Mouse (Mus musculus) forebrain, embryonic 12.5 days (tissue): ENCODE measurements at regions not wholly inside any gene's neighbourhood (a gene's known extent, or its start where the extent isn't known, plus 50 kb on each side); places are given as distances from the start of the nearest gene placed in this dataset.

Experiments used
- ATAC-seq: fragments of 200-750 bp; cut with Nextera tagmentation; 2 replicates; pipeline ENCODE4 v1.8.0; 2017; ENCODE audit warnings: moderate TSS enrichment; ENCODE audit not compliant: low FRiP score
- H3K27ac ChIP-seq: fragments of 300-500 bp; sonication (generic); 2 replicates; pipeline ENCODE4 v1.5.1; 2016; ENCODE audit warnings: mild to moderate bottlenecking
- H3K27me3 ChIP-seq: fragments of 300-500 bp; sonication (generic); 2 replicates; pipeline ENCODE4 v1.6.1; 2016; ENCODE audit warnings: mild to moderate bottlenecking
- H3K36me3 ChIP-seq: fragments of 300-500 bp; sonication (generic); replicated peaks from 2 replicates; pipeline ENCODE4 v1.6.1; 2016; ENCODE audit warnings: mild to moderate bottlenecking
- H3K4me1 ChIP-seq: fragments of 300-500 bp; sonication (generic); 2 replicates; pipeline ENCODE4 v1.6.1; 2016
- H3K4me2 ChIP-seq: fragments of 300-500 bp; sonication (generic); 2 replicates; pipeline ENCODE4 v1.6.1; 2016; ENCODE audit warnings: mild to moderate bottlenecking, moderate library complexity
- H3K4me3 ChIP-seq: fragments of 300-500 bp; sonication (generic); replicated peaks from 2 replicates; pipeline ENCODE4 v1.5.1; 2016; ENCODE audit warnings: mild to moderate bottlenecking
- H3K9ac ChIP-seq: fragments of 300-500 bp; sonication (generic); 2 replicates; pipeline ENCODE4 v1.6.1; 2016; ENCODE audit warnings: mild to moderate bottlenecking
- H3K9me3 ChIP-seq: fragments of 300-500 bp; sonication (generic); 2 replicates; pipeline ENCODE4 v1.6.1; 2016
- WGBS: fragments of 180-500 bp; shearing (Covaris S2); methylation state at CpG from one replicate; pipeline ENCODE4 v1.1.7; 2016; 5-methylcytosine and 5-hydroxymethylcytosine counted together

DNA sequence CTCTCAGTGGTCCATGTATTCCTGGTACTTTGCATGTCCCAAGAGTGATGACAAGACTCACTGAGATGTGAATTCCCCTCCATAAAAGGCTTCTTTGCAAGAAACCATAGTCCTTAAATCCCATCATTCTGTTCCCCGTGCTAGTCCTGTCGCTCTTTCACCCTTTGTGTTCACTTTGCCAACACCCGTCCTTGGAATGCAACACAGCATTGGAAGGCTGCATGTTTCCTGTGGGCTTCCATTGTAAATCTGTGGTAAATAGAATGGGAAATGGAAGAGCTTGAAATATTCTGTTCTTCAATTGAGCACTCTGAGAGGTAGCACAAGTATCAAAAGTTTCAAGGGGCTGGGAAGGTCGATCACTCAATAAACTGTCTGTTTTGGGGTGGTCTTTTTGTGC, 226.1 kb downstream of the Ube2cbp start:
- H3K9me3 ChIP-seq: peaks cover 6% of the 10 kb centered on the region; the same call in 1 of the 2 replicates
- WGBS: 51% methylated on average over 4 of the region's 4 CpGs
- H3K4me2 ChIP-seq: no peak overlapping the region
- ATAC-seq: no peak
- H3K4me3 ChIP-seq: no peak overlapping the region
- no peak overlapping the region for H3K9ac ChIP-seq
- no peak overlapping the region for H3K27ac ChIP-seq
- H3K27me3 ChIP-seq: 0 out of 2 replicates have a peak, but pooled peaks cover 4% of the 10 kb centered on the region
- 0 out of 2 replicates have a peak, but pooled peaks cover 4% of the 10 kb centered on the region for H3K4me1 ChIP-seq
- H3K36me3 ChIP-seq: no peaks in the 10 kb centered on the region

GRCm38 (mm10) chr9:86240287-86240686, 224.5 kb downstream of the Ube2cbp start:
- WGBS: 83% methylated on average over 2 of the region's 2 CpGs
- peaks cover 6% of the 10 kb centered on the region; the same call in 1 of the 2 replicates for H3K9me3 ChIP-seq
- H3K9ac ChIP-seq: no peak overlapping the region

DNA sequence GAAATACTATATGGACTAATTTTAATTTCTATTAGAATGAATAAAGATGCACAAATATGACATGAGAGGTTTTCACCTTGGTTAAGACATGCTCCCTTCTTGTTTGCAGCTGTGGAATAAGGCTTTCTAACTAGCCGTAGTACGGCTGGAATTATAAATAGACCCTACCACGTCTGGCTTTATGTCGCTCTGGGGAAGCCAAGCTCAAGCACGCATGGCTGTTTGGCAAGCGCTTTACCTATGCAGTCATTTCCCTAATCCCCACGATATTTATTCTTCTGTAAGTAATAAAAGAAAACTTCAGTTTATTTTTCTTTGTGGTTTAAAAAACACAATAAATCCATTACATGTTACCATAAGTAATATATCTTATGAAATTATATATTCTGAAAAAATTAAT, 223.9 kb downstream of the Ube2cbp start:
- 0 out of 2 replicates have a peak, but pooled peaks cover 4% of the 10 kb centered on the region for H3K4me1 ChIP-seq
- H3K4me3 ChIP-seq: no peak overlapping the region
- H3K36me3 ChIP-seq: no peaks in the 10 kb centered on the region
- no peak overlapping the region for H3K27ac ChIP-seq
- no peak overlapping the region for H3K9ac ChIP-seq
- no peak for ATAC-seq
- peaks cover 3% of the 10 kb centered on the region; the same call in 1 of the 2 replicates for H3K9me3 ChIP-seq
- no peak overlapping the region for H3K4me2 ChIP-seq
- no peaks in the 10 kb centered on the region for H3K27me3 ChIP-seq
- 81% methylated on average over 7 of the region's 7 CpGs for WGBS

More at GRCm38 (mm10) chr9:86240287-86240686, 224.5 kb downstream of the Ube2cbp start:
- Histone ChIP-seq H3K4me1 (0 out of 2 replicates have a peak, but pooled peaks cover 4% of the 10 kb centered on the region), H3K27me3 (no peaks in the 10 kb centered on the region), H3K4me3 (no peak overlapping the region), H3K36me3 (no peaks in the 10 kb centered on the region), H3K4me2 (no peak overlapping the region), H3K27ac (no peak overlapping the region)
- no peak for ATAC-seq

- no peak for ATAC-seq
- H3K27ac ChIP-seq: no peak overlapping the region
- H3K27me3 ChIP-seq: no peaks in the 10 kb centered on the region
- H3K36me3 ChIP-seq: no peaks in the 10 kb centered on the region
- 85% methylated on average over 3 of the region's 3 CpGs for WGBS
- H3K9me3 ChIP-seq: no peaks in the 10 kb centered on the region
- no peaks in the 10 kb centered on the region for H3K4me1 ChIP-seq
- no peak overlapping the region for H3K9ac ChIP-seq
- no peak overlapping the region for H3K4me2 ChIP-seq
- H3K4me3 ChIP-seq: no peak overlapping the region
These were observed 214.6 kb downstream of the Ube2cbp start for GRCm38 (mm10) chr9:86250197-86250596.

DNA sequence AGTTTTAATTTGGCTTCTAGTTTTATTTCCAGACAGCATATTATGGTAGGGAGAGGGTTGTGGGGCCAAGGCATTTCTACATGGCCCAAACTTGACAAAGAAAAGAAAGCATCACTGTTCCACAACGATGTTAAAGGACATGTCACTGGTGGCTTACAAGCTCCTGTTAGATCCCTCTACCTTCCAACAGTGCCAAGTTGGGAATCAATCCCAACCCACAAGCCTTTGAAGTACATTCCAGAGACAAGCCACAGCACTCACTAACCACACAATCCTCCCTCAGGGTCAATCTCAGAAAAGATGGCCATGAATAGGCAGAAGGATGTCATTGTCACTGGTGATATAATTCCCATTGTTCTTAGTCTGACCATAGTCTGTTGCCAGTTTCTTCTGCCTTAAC, 213.4 kb downstream of the Ube2cbp start:
- Histone ChIP-seq H3K27ac (no peak overlapping the region), H3K9ac (no peak overlapping the region), H3K4me3 (no peak overlapping the region), H3K4me2 (no peak overlapping the region), H3K27me3 (no peaks in the 10 kb centered on the region), H3K9me3 (no peaks in the 10 kb centered on the region), H3K36me3 (no peaks in the 10 kb centered on the region), H3K4me1 (peaks cover 2% of the 10 kb centered on the region; the same call in 1 of the 2 replicates)
- ATAC-seq: no peak
- WGBS: 91% methylated on average over 1 of the region's 1 CpGs
